Mouse (Mus musculus): ENCODE results near the gene Ccdc93.

GRCm38 (mm10) chr1:121486803-121487202 lies 56.0 kb downstream of the Ccdc93 start:
- TF ChIP-seq EP300 (IDR thresholded peaks at IDR 0.05; ENCODE audit: insufficient read depth, low read depth, low read length) = no peak
- no peak for TF ChIP-seq CTCF (IDR thresholded peaks at IDR 0.05)
